Mouse (Mus musculus) lung, postnatal 10 days (tissue): Measurements from ENCODE around the gene Ndel1.

ENCODE experiments used
- DNase-seq: peaks from one replicate; pipeline ENCODE4 v3.0.0; 2021

The Ndel1 gene

GRCm38 (mm10) chr11:68871748-68872147 lies at the start of gene Ndel1:
Gene Ndel1, minus strand, starts transcription at chr11:68871858.
- peak; percentile 88 for DNase-seq

- DNase-seq = no peak
Observed at GRCm38 (mm10) chr11:68914566-68914965, 42.9 kb upstream of the Ndel1 start.

GRCm38 (mm10) chr11:68911531-68912177 lies 40.0 kb upstream of the Ndel1 start:
- peak; percentile 59 for DNase-seq

GRCm38 (mm10) chr11:68908846-68909503 lies 37.3 kb upstream of the Ndel1 start:
- DNase-seq = no peak

GRCm38 (mm10) chr11:68907251-68907650 lies 35.6 kb upstream of the Ndel1 start:
- no peak for DNase-seq

- peak; percentile 36 for DNase-seq
Observed at GRCm38 (mm10) chr11:68906461-68906790, 34.8 kb upstream of the Ndel1 start.

GRCm38 (mm10) chr11:68905665-68906460 lies 34.2 kb upstream of the Ndel1 start:
- no peak for DNase-seq

GRCm38 (mm10) chr11:68905138-68905531 lies 33.5 kb upstream of the Ndel1 start:
- no peak for DNase-seq

GRCm38 (mm10) chr11:68904375-68905137 lies 32.9 kb upstream of the Ndel1 start:
- DNase-seq = peak; percentile 89

- DNase-seq = no peak
Observed at GRCm38 (mm10) chr11:68903775-68904174, 32.1 kb upstream of the Ndel1 start.

GRCm38 (mm10) chr11:68902823-68903222 lies 31.2 kb upstream of the Ndel1 start:
- no peak for DNase-seq

GRCm38 (mm10) chr11:68902367-68902766 lies 30.7 kb upstream of the Ndel1 start:
- DNase-seq = no peak

GRCm38 (mm10) chr11:68902047-68902364 lies 30.3 kb upstream of the Ndel1 start:
- no peak for DNase-seq

GRCm38 (mm10) chr11:68901351-68902046 lies 29.8 kb upstream of the Ndel1 start, which contains the start of gene Rpl26:
Gene Rpl26, plus strand, starts transcription at chr11:68901583.
- DNase-seq = peak; percentile 99

- DNase-seq = no peak
Observed at GRCm38 (mm10) chr11:68900519-68901350, 29.1 kb upstream of the Ndel1 start.

- DNase-seq = no peak
Observed at GRCm38 (mm10) chr11:68899815-68900214, 28.2 kb upstream of the Ndel1 start.

GRCm38 (mm10) chr11:68898790-68899189 lies 27.1 kb upstream of the Ndel1 start:
- DNase-seq = no peak

- DNase-seq = no peak
Observed at GRCm38 (mm10) chr11:68897838-68898237, 26.2 kb upstream of the Ndel1 start.

GRCm38 (mm10) chr11:68897120-68897519 lies 25.5 kb upstream of the Ndel1 start:
- DNase-seq = peak; percentile 56

GRCm38 (mm10) chr11:68896247-68896646 lies 24.6 kb upstream of the Ndel1 start:
- no peak for DNase-seq

- no peak for DNase-seq
Observed at GRCm38 (mm10) chr11:68893911-68894464, 22.3 kb upstream of the Ndel1 start.
